Mouse (Mus musculus) layer of hippocampus, adult 6 months (tissue): ENCODE measurements around the gene Srbd1. TPM values are rescaled to one million over a fixed set of nuclear protein-coding genes. Genes with fewer than 3 reads are reported as not detected.

ENCODE experiments used
- long read RNA-seq, 2 experiments: library from polyadenylated mRNA; unstranded; transcript quantifications; one replicate each; pipeline ENCODE4 v2.0.0; 2019 to 2020
- polyA plus RNA-seq: library from polyadenylated mRNA; unstranded; fragments of <200 nt; fragmentation: Nextera tagmentation; gene quantifications from 2 replicates; pipeline ENCODE4 v1.2.3, GENCODE M21; 2021

Gene Srbd1
- polyA plus RNA-seq, result 3.1 and 3.8 TPM in 2 replicates
- long read RNA-seq, experiment 1, partial matches to known transcripts, result 3 of 7 reads
- long read RNA-seq, experiment 1, other reads (novel, unspliced or antisense), result 2 of 7 reads
- long read RNA-seq, experiment 2, transcript Srbd1-201 (21 exons, 3,530 nt), result major isoform, 20 of 28 reads
- long read RNA-seq, experiment 2, partial matches to known transcripts, result 2 of 28 reads
- long read RNA-seq, experiment 2, other reads (novel, unspliced or antisense), result 6 of 28 reads

DNA sequence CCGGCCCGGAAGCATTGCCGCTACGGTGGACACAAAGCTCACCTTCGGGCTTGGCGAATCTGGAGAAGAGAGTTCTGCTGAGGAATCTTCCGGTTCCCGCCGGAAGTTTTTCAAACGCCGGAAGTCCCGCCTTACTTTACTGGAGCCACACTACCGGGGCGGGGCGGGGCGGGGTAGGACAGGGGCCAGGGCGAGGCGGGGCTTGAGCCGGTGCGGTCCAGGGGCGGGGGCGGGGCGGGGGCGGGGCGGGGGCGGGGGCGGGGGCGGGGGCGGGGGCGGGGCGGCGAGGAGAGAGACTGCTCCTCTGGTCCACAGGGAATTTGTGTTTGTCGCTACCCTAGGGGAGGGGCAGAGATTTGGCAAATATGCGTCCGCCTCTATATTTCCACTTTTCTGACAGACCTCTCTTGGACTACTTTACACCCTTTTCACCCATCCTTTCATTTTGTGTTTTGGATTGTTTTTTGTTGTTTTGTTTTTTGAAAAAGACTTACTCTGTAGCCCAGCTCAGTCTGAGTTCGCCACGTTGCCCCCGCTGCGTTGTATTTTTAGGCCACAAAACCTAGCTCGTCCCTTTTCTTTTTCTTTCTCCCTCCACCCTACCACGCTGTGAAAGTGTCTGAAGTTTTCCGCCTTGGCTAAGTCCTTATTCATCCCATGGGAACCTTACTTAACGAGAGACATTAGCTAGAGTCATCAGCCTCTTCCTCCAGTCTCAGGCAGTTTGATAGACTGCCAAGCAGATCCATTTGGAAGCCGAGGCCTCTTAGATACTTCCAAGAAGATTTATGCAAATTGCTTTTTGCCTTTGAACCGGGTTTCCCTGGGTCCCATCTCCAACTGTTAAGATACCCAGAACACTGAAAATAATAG, at the start of gene Srbd1:
Gene Srbd1 (minus strand): TSS at position 97 of the 873 bp plus-strand sequence.

DNA sequence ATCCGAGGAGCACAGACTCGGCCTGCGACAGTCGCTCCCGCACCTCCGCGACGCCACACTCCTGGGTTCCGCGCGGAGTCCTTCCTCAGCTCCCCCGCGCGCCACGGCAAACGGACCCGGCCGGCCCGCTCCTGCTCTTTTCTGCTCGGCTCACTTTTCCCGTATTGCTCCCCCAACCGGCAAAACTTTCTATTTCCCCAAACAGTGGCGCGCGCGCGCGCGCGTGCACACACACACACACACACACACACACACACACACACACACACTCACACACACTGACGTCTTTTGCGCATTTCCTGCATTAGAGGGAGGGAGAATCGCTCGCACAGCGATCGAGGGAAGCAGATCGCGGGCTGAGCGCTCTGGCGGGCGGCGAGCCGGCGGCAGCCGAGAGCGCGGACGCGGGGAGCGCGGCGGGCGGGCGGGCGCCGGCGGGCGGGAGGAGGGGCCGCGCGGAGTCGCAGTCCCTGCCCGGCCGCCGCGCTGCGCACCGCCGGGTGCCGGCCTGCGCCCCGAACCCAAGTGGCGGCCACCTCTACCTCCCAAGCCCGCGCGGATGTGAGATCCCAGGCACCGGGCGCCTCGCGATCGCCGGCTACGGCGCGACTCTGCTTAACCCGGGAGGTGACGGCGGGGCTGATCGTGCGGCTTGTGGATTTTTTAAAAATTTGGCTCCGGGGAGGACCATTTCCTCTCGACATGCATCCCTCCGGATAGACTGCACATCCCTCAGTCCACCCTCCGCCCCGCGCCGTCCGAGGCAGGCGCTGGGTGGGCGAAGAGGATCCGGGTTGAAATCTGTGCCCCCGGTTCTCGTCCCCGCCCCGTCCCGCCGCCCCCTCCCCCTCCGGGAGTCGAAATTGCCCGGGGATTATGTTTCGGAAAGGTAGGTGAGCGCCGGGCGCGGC, 22.6 kb upstream of the Srbd1 start, which contains the start of gene Prkce:
Gene Prkce (plus strand): TSS at position 466 of the 911 bp plus-strand sequence.

Other genes with a start within 250 kb of the Srbd1 start
- 62.2 and 88.5 TPM in 2 replicates for gene Prkce, start 22.6 kb upstream of the Srbd1 start, polyA plus RNA-seq